Mouse (Mus musculus) neural tube, postnatal 0 days (tissue): ENCODE measurements around the gene Spout1. TPM values are rescaled to one million over a fixed set of nuclear protein-coding genes. Genes with fewer than 3 reads are reported as not detected.

Experiments used
- polyA plus RNA-seq: library from polyadenylated mRNA; unstranded; fragments of >200 nt; fragmentation: Nextera tagmentation; extraction: Ambion mirVana; gene quantifications from 2 replicates; pipeline ENCODE4 v1.2.1, GENCODE M21; 2015

The Spout1 gene
- 52.8 and 64.2 TPM in 2 replicates for polyA plus RNA-seq

DNA sequence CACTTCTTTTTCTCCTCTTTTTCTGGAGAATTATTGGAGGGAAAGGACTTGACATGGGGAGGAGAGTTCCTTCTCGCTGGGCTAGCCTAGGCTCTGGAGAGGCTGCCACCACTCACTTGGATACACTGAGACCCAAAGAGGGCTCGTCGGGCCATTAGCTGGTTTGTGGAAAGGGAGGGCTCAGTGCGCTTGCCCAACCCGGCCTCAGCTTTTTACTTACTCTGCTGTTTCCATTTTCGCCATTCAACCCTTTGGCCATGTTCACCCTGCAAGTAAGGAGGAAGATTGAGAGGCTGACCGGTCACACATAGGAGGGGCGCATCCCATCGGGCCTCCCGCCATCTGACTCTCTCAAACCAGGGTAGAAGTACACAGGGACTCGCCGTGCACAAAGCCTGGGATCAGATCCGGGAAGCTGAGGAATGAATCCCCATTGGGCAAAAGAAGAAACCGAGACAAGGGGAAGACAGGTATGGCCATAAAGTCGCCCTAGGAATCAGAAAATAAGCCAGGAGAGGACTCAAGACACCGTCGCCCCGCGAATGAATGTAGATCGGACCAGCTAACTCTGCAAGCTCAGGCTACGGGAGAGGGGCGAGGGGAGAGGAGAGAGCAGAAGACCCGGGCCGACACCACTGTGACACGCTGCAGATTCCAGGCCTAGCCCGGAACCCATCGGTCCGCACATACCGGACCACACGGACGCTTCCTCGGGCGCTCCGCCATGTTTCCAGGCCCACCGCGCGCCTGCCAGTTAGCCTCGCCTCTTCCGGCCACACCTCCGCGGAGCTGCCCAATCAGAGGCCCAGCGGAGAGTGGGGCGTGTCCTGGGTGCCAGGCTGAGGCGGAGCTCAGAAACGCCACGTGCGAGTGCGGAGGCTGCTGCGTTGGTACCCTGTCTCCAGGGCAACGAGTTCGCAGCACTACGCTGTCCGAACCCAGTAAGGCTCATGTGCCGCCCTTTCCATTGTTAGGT, at the start of gene Spout1:
TSS of gene Spout1 (minus strand) at position 760 of the 976 bp plus-strand sequence.

DNA sequence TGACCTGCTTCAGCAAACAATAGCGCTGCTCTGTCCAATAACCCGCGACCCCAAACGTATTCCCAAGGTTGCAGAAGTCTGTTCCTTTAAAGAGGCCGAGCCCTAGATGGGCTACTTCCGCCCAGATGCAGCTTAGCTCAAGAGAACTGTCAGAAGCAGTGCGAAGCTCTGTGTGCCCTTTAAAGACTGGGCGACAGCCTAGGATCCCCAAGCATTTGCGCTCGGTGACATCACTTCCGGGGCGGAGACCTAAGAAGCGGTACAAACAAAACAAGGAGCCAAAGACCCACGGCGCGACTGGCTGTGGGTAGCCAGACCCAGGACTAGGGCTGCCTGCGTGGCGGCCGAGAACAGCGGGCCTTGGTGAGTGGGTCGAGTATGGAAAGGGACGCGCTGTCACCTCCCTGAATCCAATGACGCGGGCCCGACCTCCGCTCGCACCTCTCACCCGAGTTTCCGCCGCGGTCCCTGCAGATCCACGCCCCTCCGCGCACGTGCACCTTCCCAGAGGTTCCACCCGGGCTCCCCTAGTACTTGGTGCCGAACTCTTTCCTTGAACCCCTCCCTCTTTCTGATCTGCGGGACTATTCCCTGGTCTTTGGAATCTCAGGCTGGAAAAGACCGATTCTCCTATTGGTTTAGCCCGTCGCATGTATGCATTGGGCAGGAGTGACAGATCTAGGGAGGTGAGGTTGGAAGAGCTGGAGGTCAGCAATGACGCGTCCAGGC, 27.5 kb upstream of the Spout1 start, which contains the start of gene Kyat1:
TSS of gene Kyat1 (minus strand) at position 219 of the 729 bp plus-strand sequence.

GRCm38 (mm10) chr2:30171371-30171996, 6.8 kb downstream of the Spout1 start, which contains the start of gene Endog:
Gene Endog (plus strand): TSS chr2:30171493.

DNA sequence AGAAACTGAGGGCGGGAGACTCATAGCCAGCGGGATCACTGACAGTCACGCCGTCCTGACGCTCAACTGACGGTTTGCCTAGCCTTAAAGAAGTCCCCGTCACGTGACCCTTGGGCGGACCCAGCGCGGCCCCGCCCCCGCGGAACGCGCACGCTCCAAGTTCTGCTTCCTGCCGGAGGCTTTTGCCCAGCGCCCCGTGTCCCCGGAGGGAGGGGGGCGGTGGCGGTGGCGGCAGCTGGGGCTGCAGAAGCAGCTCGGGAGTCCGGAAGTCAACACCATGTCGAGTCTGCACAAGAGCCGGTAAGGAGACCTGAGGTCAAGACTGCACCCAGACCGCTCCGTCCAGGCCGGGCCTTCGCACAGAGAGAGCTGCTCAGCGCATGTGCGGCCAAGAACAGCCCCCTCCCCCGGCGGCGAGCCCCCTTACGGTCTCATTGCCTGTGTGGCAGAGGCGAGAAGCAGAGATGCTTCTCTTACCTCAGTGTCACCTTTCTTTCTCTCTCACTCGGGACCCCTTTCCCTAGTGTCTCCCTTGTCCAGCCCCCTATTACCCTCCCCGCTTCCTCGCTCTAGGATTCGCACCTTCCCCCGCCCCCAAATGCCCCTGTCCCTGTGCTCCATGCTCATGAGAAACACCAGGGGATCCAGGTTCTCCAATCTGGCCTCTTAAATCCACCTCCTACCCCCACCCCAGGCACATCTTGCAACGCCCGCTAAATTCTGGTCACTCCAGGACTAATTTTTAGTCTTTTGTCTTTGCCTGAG, 44.5 kb downstream of the Spout1 start, which contains the start of gene Tbc1d13:
TSS of gene Tbc1d13 (plus strand) at position 134 of the 765 bp plus-strand sequence.

DNA sequence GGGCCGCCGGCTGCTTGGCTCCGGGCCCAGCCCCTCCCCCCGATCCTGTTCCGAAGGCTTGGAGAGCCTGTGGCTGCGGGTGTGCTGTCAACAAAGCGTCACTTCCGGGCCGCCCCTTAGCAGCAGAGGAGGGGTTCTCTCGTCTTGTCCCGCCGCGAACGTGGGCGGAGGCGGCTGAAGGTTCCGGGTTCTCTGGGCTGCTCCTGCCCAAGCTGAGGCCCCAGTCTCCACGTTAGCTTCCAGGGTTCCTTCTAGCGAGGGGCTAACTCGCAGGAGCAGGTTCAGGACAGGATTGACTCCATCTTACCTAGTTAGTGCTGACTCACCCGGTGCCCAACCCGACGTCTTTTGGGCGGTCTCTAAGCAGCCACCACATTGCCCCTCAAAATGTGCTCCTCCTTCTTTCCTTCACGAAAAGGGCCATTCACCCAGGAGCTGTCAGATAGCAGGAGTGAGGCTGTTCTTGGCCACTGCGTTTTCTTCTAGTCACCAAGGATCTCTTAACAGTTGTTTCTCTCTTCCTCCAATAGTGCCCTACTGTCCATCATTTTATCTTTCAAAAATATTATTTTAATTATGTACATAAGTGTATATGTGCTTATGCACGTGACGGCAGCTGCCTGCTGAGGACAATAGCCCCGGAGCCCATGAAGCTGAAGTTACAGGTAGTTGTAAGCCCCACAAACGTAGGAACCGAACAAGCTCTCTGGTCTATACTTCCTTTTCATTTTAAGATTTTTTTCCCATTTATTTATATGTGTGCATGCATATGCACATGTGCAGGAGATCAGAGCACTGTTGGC, 53.6 kb downstream of the Spout1 start, which contains the start of gene Zer1:
TSS of gene Zer1 (minus strand) at position 114 of the 803 bp plus-strand sequence.

Other genes with a start within 250 kb of the Spout1 start
- gene Gle1, start 243.0 kb downstream of the Spout1 start, polyA plus RNA-seq = 39.7 and 44.2 TPM in 2 replicates
- 183 and 244 TPM in 2 replicates for gene Sptan1, start 212.9 kb downstream of the Spout1 start, polyA plus RNA-seq
- 57.4 and 65.7 TPM in 2 replicates for gene Wdr34, start 129.6 kb downstream of the Spout1 start, polyA plus RNA-seq
- 280 and 287 TPM in 2 replicates for gene Set, start 121.1 kb downstream of the Spout1 start, polyA plus RNA-seq
- gene Pkn3, start 100.8 kb downstream of the Spout1 start, polyA plus RNA-seq = 0.87 and 1.0 TPM in 2 replicates
- 35.6 and 39.5 TPM in 2 replicates for gene Zdhhc12, start 84.8 kb downstream of the Spout1 start, polyA plus RNA-seq
- gene Zer1, start 53.9 kb downstream of the Spout1 start, polyA plus RNA-seq = 16.3 and 17.7 TPM in 2 replicates
- 9.2 and 10.8 TPM in 2 replicates for gene Tbc1d13, start 44.7 kb downstream of the Spout1 start, polyA plus RNA-seq
- 52.6 and 59.4 TPM in 2 replicates for gene Endog, start 7.0 kb downstream of the Spout1 start, polyA plus RNA-seq
- 17.1 and 18.6 TPM in 2 replicates for gene Kyat1, start 27.4 kb upstream of the Spout1 start, polyA plus RNA-seq
- 60.2 and 61.1 TPM in 2 replicates for gene Lrrc8a, start 59.3 kb upstream of the Spout1 start, polyA plus RNA-seq
- 0.09 and 0.15 TPM in 2 replicates for gene Gm28035, start 62.1 kb upstream of the Spout1 start, polyA plus RNA-seq
- gene Phyhd1, start 87.7 kb upstream of the Spout1 start, polyA plus RNA-seq = 7.3 and 8.3 TPM in 2 replicates
- not detected in 2 replicates for gene Gm28038, start 102.6 kb upstream of the Spout1 start, polyA plus RNA-seq
- 42.0 and 45.1 TPM in 2 replicates for gene Dolk, start 107.9 kb upstream of the Spout1 start, polyA plus RNA-seq
- gene Nup188, start 107.9 kb upstream of the Spout1 start, polyA plus RNA-seq = 10.0 and 11.1 TPM in 2 replicates
- gene Sh3glb2, start 180.9 kb upstream of the Spout1 start, polyA plus RNA-seq = 180 and 203 TPM in 2 replicates
- 33.5 and 36.1 TPM in 2 replicates for gene Miga2, start 185.8 kb upstream of the Spout1 start, polyA plus RNA-seq
- gene Dolpp1, start 213.8 kb upstream of the Spout1 start, polyA plus RNA-seq = 53.7 and 54.8 TPM in 2 replicates
- 25.8 and 29.2 TPM in 2 replicates for gene Crat, start 237.4 kb upstream of the Spout1 start, polyA plus RNA-seq
- 125 and 136 TPM in 2 replicates for gene Ptpa, start 237.6 kb upstream of the Spout1 start, polyA plus RNA-seq